In genomic region chr8:65110285-65110691, GRCm38 (mm10) we compare ENCODE assay signal across 9 mouse cellular contexts. TPM values are rescaled to one million over a fixed set of nuclear protein-coding genes. Genes with fewer than 3 reads are reported as not detected.
A peak's percentile ranks its signal among the peaks of the same experiment; 100 is the strongest.
DNase-seq lines count a peak whose midpoint lies in the region; ATAC-seq and TF ChIP-seq lines count a peak whose summit lies in the region.
"Had no signal": no experiment of that assay in that cellular context is flagged by ENCODE, and none has a peak within 500 bp of the region (broad histone marks: within the 10 kb centered on the region; RNA-seq: fewer than 3 reads in every experiment).

No protein-coding gene starts in this region.

- peak; percentile 83 for ATAC-seq in hindbrain, embryonic 11.5 days (ENCODE audit: low FRiP score)

- no peak overlapping the region for H3K4me2 ChIP-seq in hindbrain, embryonic 11.5 days (replicated peaks; ENCODE audit: low read depth, low read length)
- H3K4me2 ChIP-seq: liver, embryonic 15.5 days had no signal

- no peaks in the 10 kb centered on the region for H3K4me1 ChIP-seq in hindbrain, embryonic 11.5 days (replicated peaks; ENCODE audit: control insufficient read depth, insufficient read depth, low read length)
- H3K4me1 ChIP-seq: liver, embryonic 15.5 days had no signal

- WGBS in hindbrain, embryonic 11.5 days = 46% methylated on average over 5 of the region's 5 CpGs

- H3K36me3 ChIP-seq in hindbrain, embryonic 11.5 days (ENCODE audit: control insufficient read depth, insufficient read depth, low read length) = no peaks in the 10 kb centered on the region
- H3K36me3 ChIP-seq: liver, embryonic 15.5 days had no signal

- no peaks in the 10 kb centered on the region for H3K9me3 ChIP-seq in hindbrain, embryonic 11.5 days (ENCODE audit: control insufficient read depth, low read length)
- H3K9me3 ChIP-seq: liver, embryonic 15.5 days had no signal

- H3K27me3 ChIP-seq in hindbrain, embryonic 11.5 days (ENCODE audit: control insufficient read depth, insufficient read depth, low read length) = no peaks in the 10 kb centered on the region
- H3K27me3 ChIP-seq: liver, embryonic 15.5 days had no signal

- no peak for TF ChIP-seq POLR2A in brain, embryonic 14.5 days (IDR thresholded peaks at IDR 0.05; ENCODE audit: borderline replicate concordance, extremely low read depth, insufficient read depth, insufficient read length, poor library complexity, severe bottlenecking)

- TF ChIP-seq CTCF in brain, embryonic 14.5 days (IDR thresholded peaks at IDR 0.05; ENCODE audit: borderline replicate concordance, extremely low read depth, insufficient read depth, insufficient read length) = peak; percentile 90

- no peak overlapping the region for H3K4me3 ChIP-seq in hindbrain, embryonic 11.5 days (ENCODE audit: low read depth, low read length)
- H3K4me3 ChIP-seq: liver, embryonic 15.5 days had no signal

- no peak overlapping the region for H3K27ac ChIP-seq in hindbrain, embryonic 11.5 days (ENCODE audit: low read depth, low read length)
- H3K27ac ChIP-seq: liver, embryonic 15.5 days had no signal

- no peak overlapping the region for H3K9ac ChIP-seq in hindbrain, embryonic 11.5 days (ENCODE audit: low read depth, low read length)
- H3K9ac ChIP-seq: liver, embryonic 15.5 days had no signal

- peak; percentile 31 for DNase-seq in MN1 (ENCODE audit: low spot score)
- peak; percentile 86 for DNase-seq in brain, embryonic 14.5 days (ENCODE audit: low read depth)
- DNase-seq in fibroblast of lung, adult 2 months (ENCODE audit: low read depth) = peak; percentile 20
- peak; percentile 84 for DNase-seq in hindbrain, embryonic 11.5 days (ENCODE audit: low spot score)
- peak; percentile 37 to 78 for DNase-seq in layer of hippocampus, adult 8-10 months (ENCODE audit: low spot score in 2 of 2)
- DNase-seq in lung, postnatal 25 days (ENCODE audit: low spot score) = peak; percentile 57
- DNase-seq in right cerebral cortex, adult 18-20 months = peak; percentile 76
- no peak for DNase-seq in T-cell, adult 2 months (ENCODE audit: low spot score)

RNA-seq across cellular contexts. Expression of gene BC030870, which starts 19.1 kb away (rescaled TPM):
- not detected in 2 replicates for polyA plus RNA-seq in brain, embryonic 14.5 days (2012; rRNA removed)
- polyA plus RNA-seq in hindbrain, embryonic 11.5 days (2014; fragmentation: Nextera tagmentation; extraction: Ambion mirVana) = not detected in 2 replicates
- total RNA-seq in layer of hippocampus, adult 8-10 months (2022) = not detected
- polyA plus RNA-seq: liver, embryonic 15.5 days had no signal

RNA-seq across cellular contexts. Expression of gene Gm10663, which starts 35.5 kb away (rescaled TPM):
- polyA plus RNA-seq in brain, embryonic 14.5 days (2012; rRNA removed) = not detected in 2 replicates
- not detected in 2 replicates for polyA plus RNA-seq in hindbrain, embryonic 11.5 days (2014; fragmentation: Nextera tagmentation; extraction: Ambion mirVana)
- total RNA-seq in layer of hippocampus, adult 8-10 months (2022) = not detected
- polyA plus RNA-seq: liver, embryonic 15.5 days had no signal
